Mouse (Mus musculus) thymus, postnatal 36 days (tissue): Measurements from ENCODE around the gene B3gnt2.

ENCODE experiments used
- DNase-seq, 2 experiments: peaks; one replicate each; pipeline ENCODE4 v3.0.0; 2022; ENCODE audit warnings: mixed read lengths in 2 of 2

The B3gnt2 gene

GRCm38 (mm10) chr11:22860335-22861227 is at the start of gene B3gnt2:
B3gnt2 (minus strand) TSS chr11:22860961.
- peak; percentile 64 to 75 for DNase-seq

GRCm38 (mm10) chr11:22906453-22906865 is 45.7 kb upstream of the B3gnt2 start:
- DNase-seq = no peak

- no peak for DNase-seq
Observed at GRCm38 (mm10) chr11:22902923-22903322, 42.2 kb upstream of the B3gnt2 start.

GRCm38 (mm10) chr11:22900041-22900440 is 39.3 kb upstream of the B3gnt2 start:
- no peak for DNase-seq

GRCm38 (mm10) chr11:22897642-22898041 is 36.9 kb upstream of the B3gnt2 start:
- DNase-seq = no peak

- no peak for DNase-seq
Observed at GRCm38 (mm10) chr11:22897127-22897526, 36.4 kb upstream of the B3gnt2 start.

- no peak for DNase-seq
Observed at GRCm38 (mm10) chr11:22893075-22893474, 32.3 kb upstream of the B3gnt2 start.

GRCm38 (mm10) chr11:22892466-22892865 is 31.7 kb upstream of the B3gnt2 start:
- DNase-seq = no peak

GRCm38 (mm10) chr11:22891876-22892275 is 31.1 kb upstream of the B3gnt2 start:
- DNase-seq = no peak

- DNase-seq = peak in 1 of 2 experiments; percentile 12
Observed at GRCm38 (mm10) chr11:22891242-22891641, 30.5 kb upstream of the B3gnt2 start.

- DNase-seq = no peak
Observed at GRCm38 (mm10) chr11:22889224-22889623, 28.5 kb upstream of the B3gnt2 start.

- no peak for DNase-seq
Observed at GRCm38 (mm10) chr11:22886991-22887390, 26.2 kb upstream of the B3gnt2 start.

GRCm38 (mm10) chr11:22885350-22885749 is 24.6 kb upstream of the B3gnt2 start:
- DNase-seq = no peak

- DNase-seq = no peak
Observed at GRCm38 (mm10) chr11:22883676-22884075, 22.9 kb upstream of the B3gnt2 start.

- no peak for DNase-seq
Observed at GRCm38 (mm10) chr11:22882926-22883325, 22.2 kb upstream of the B3gnt2 start.

- no peak for DNase-seq
Observed at GRCm38 (mm10) chr11:22880383-22881172, 19.8 kb upstream of the B3gnt2 start.

- no peak for DNase-seq
Observed at GRCm38 (mm10) chr11:22879645-22880044, 18.9 kb upstream of the B3gnt2 start.

GRCm38 (mm10) chr11:22876680-22877330 is 16.0 kb upstream of the B3gnt2 start:
- DNase-seq = no peak

GRCm38 (mm10) chr11:22875279-22875678 is 14.5 kb upstream of the B3gnt2 start:
- DNase-seq = no peak

GRCm38 (mm10) chr11:22874747-22875146 is 14.0 kb upstream of the B3gnt2 start:
- no peak for DNase-seq

- DNase-seq = no peak
Observed at GRCm38 (mm10) chr11:22873383-22873782, 12.6 kb upstream of the B3gnt2 start.

GRCm38 (mm10) chr11:22872307-22872680 is 11.5 kb upstream of the B3gnt2 start:
- no peak for DNase-seq

- DNase-seq = peak in 1 of 2 experiments; percentile 32
Observed at GRCm38 (mm10) chr11:22871628-22872306, 11.0 kb upstream of the B3gnt2 start.
